Mouse (Mus musculus) hindbrain, embryonic 11.5 days (tissue): ENCODE measurements around the gene Ist1. TPM values are rescaled to one million over a fixed set of nuclear protein-coding genes. Genes with fewer than 3 reads are reported as not detected.
A peak's percentile ranks its signal among the peaks of the same experiment; 100 is the strongest.

Source experiments
- ATAC-seq: fragments of 200-750 bp; cut with Nextera tagmentation; 2 replicates; pipeline ENCODE4 v1.8.0; 2017; ENCODE audit warnings: mild to moderate bottlenecking, moderate TSS enrichment, moderate library complexity; ENCODE audit not compliant: low FRiP score
- DNase-seq: peaks from one replicate; pipeline ENCODE4 v3.0.0-alpha.2; 2015; ENCODE audit warnings: low spot score
- H3K27ac ChIP-seq: fragments of 300-500 bp; sonication (generic); 2 replicates; pipeline ENCODE4 v1.5.1; 2014; ENCODE audit warnings: mild to moderate bottlenecking, low read depth, low read length
- H3K27me3 ChIP-seq: fragments of 300-500 bp; sonication (generic); 2 replicates; pipeline ENCODE4 v1.6.1; 2014; ENCODE audit warnings: mild to moderate bottlenecking, low read length, moderate library complexity, mixed read lengths; ENCODE audit not compliant: control insufficient read depth, insufficient read depth
- H3K36me3 ChIP-seq: fragments of 300-500 bp; sonication (generic); 2 replicates; pipeline ENCODE4 v1.6.1; 2014; ENCODE audit warnings: mild to moderate bottlenecking, low read length, moderate library complexity, mixed read lengths; ENCODE audit not compliant: control insufficient read depth, insufficient read depth
- H3K4me1 ChIP-seq: fragments of 300-500 bp; sonication (generic); replicated peaks from 2 replicates; pipeline ENCODE4 v1.6.1; 2014; ENCODE audit warnings: low read length, mixed read lengths; ENCODE audit not compliant: control insufficient read depth, insufficient read depth
- H3K4me2 ChIP-seq: fragments of 300-500 bp; sonication (generic); replicated peaks from 2 replicates; pipeline ENCODE4 v1.6.1; 2014; ENCODE audit warnings: mild to moderate bottlenecking, low read depth, low read length
- H3K4me3 ChIP-seq: fragments of 300-500 bp; sonication (generic); 2 replicates; pipeline ENCODE4 v1.5.1; 2014; ENCODE audit warnings: low read depth, low read length
- H3K9ac ChIP-seq: fragments of 300-500 bp; sonication (generic); 2 replicates; pipeline ENCODE4 v1.6.1; 2014; ENCODE audit warnings: low read depth, low read length
- H3K9me3 ChIP-seq: fragments of 300-500 bp; sonication (generic); 2 replicates; pipeline ENCODE4 v1.6.1; 2016; ENCODE audit warnings: low read length; ENCODE audit not compliant: control insufficient read depth
- WGBS: fragments of 180-500 bp; shearing (Covaris S2); extraction: QIAGEN DNeasy Blood & Tissue Kit; methylation state at CpG from one replicate; pipeline ENCODE4 v1.1.7; 2014; 5-methylcytosine and 5-hydroxymethylcytosine counted together
- polyA plus RNA-seq: library from polyadenylated mRNA; unstranded; fragments of >200 nt; fragmentation: Nextera tagmentation; extraction: Ambion mirVana; gene quantifications from 2 replicates; pipeline ENCODE4 v1.2.1, GENCODE M21; 2014

The Ist1 gene
- polyA plus RNA-seq, 1 experiment from 2014 or later = 199 TPM

- 64% methylated on average over 6 of the region's 6 CpGs for WGBS
- Histone ChIP-seq H3K4me3 (no peak overlapping the region), H3K36me3 (no peaks in the 10 kb centered on the region), H3K4me1 (no peaks in the 10 kb centered on the region; the same call in 1 of the 2 replicates), H3K27me3 (no peaks in the 10 kb centered on the region), H3K27ac (no peak overlapping the region), H3K9ac (no peak overlapping the region), H3K9me3 (no peaks in the 10 kb centered on the region), H3K4me2 (peak overlapping the region; percentile 71; the same call in 1 of the 2 replicates)
- no peak for ATAC-seq
- no peak for DNase-seq
Observed at GRCm38 (mm10) chr8:109694154-109694553, 1.1 kb upstream of the Ist1 start.

- Histone ChIP-seq H3K4me2 (peak overlapping the region; percentile 47), H3K4me1 (no peaks in the 10 kb centered on the region; the same call in 1 of the 2 replicates), H3K27ac (peak overlapping the region; percentile 81), H3K27me3 (no peaks in the 10 kb centered on the region), H3K9ac (peak overlapping the region; percentile 97), H3K4me3 (peak overlapping the region; percentile 99), H3K9me3 (no peaks in the 10 kb centered on the region), H3K36me3 (no peaks in the 10 kb centered on the region)
- under 1% methylated on average over 38 of the region's 38 CpGs for WGBS
- ATAC-seq (peak; percentile 75), DNase-seq (no peak)
Observed at GRCm38 (mm10) chr8:109692443-109693145, 466 bp downstream of the Ist1 start.

- Histone ChIP-seq H3K27me3 (no peaks in the 10 kb centered on the region), H3K4me2 (peak overlapping the region; percentile 47), H3K36me3 (no peaks in the 10 kb centered on the region), H3K4me3 (peak overlapping the region; percentile 99), H3K9me3 (no peaks in the 10 kb centered on the region), H3K9ac (peak overlapping the region; percentile 97), H3K4me1 (no peaks in the 10 kb centered on the region; the same call in 1 of the 2 replicates), H3K27ac (no peak overlapping the region)
- 65% methylated on average over 5 of the region's 5 CpGs for WGBS
- DNase-seq (peak; percentile 51), ATAC-seq (no peak)
Observed at GRCm38 (mm10) chr8:109691769-109692168, 1.3 kb downstream of the Ist1 start.

GRCm38 (mm10) chr8:109687248-109687647, 5.8 kb downstream of the Ist1 start:
- WGBS = 91% methylated on average over 5 of the region's 5 CpGs
- ATAC-seq = no peak
- no peak for DNase-seq

GRCm38 (mm10) chr8:109682120-109682519, 10.9 kb downstream of the Ist1 start:
- no peak overlapping the region for H3K4me3 ChIP-seq
- 95% methylated on average over 5 of the region's 5 CpGs for WGBS
- DNase-seq (no peak), ATAC-seq (no peak)
- H3K4me2 ChIP-seq = no peak overlapping the region
- H3K36me3 ChIP-seq = 0 out of 2 replicates have a peak, but pooled peaks cover 8% of the 10 kb centered on the region
- H3K9me3 ChIP-seq = no peaks in the 10 kb centered on the region
- H3K27ac ChIP-seq = no peak overlapping the region
- no peaks in the 10 kb centered on the region for H3K4me1 ChIP-seq
- no peak overlapping the region for H3K9ac ChIP-seq
- H3K27me3 ChIP-seq = no peaks in the 10 kb centered on the region

More at GRCm38 (mm10) chr8:109687248-109687647, 5.8 kb downstream of the Ist1 start:
- H3K4me1 ChIP-seq = no peaks in the 10 kb centered on the region; the same call in 1 of the 2 replicates
- H3K27me3 ChIP-seq = no peaks in the 10 kb centered on the region
- no peak overlapping the region for H3K4me3 ChIP-seq
- no peak overlapping the region for H3K4me2 ChIP-seq
- H3K9ac ChIP-seq = no peak overlapping the region
- no peak overlapping the region for H3K27ac ChIP-seq
- H3K36me3 ChIP-seq = 0 out of 2 replicates have a peak, but pooled peaks cover 5% of the 10 kb centered on the region
- H3K9me3 ChIP-seq = no peaks in the 10 kb centered on the region

- no peak overlapping the region for H3K4me3 ChIP-seq
- no peak overlapping the region for H3K27ac ChIP-seq
- WGBS = 93% methylated on average over 3 of the region's 3 CpGs
- no peaks in the 10 kb centered on the region for H3K4me1 ChIP-seq
- H3K4me2 ChIP-seq = no peak overlapping the region
- H3K9me3 ChIP-seq = no peaks in the 10 kb centered on the region
- ATAC-seq = no peak
- 0 out of 2 replicates have a peak, but pooled peaks cover 8% of the 10 kb centered on the region for H3K36me3 ChIP-seq
- no peaks in the 10 kb centered on the region for H3K27me3 ChIP-seq
- H3K9ac ChIP-seq = no peak overlapping the region
- DNase-seq = no peak
Observed at GRCm38 (mm10) chr8:109681535-109681934, 11.5 kb downstream of the Ist1 start.

GRCm38 (mm10) chr8:109675896-109676643, 17.0 kb downstream of the Ist1 start:
- no peak overlapping the region for H3K27ac ChIP-seq
- WGBS = 94% methylated on average over 9 of the region's 9 CpGs
- H3K4me2 ChIP-seq = no peak overlapping the region
- H3K4me3 ChIP-seq = no peak overlapping the region
- ATAC-seq (no peak), DNase-seq (no peak)
- no peaks in the 10 kb centered on the region for H3K27me3 ChIP-seq
- peaks cover 20% of the 10 kb centered on the region for H3K36me3 ChIP-seq
- no peaks in the 10 kb centered on the region for H3K4me1 ChIP-seq
- H3K9me3 ChIP-seq = no peaks in the 10 kb centered on the region
- H3K9ac ChIP-seq = no peak overlapping the region

- Histone ChIP-seq H3K4me1 (no peaks in the 10 kb centered on the region), H3K9ac (no peak overlapping the region), H3K36me3 (peaks cover 18% of the 10 kb centered on the region), H3K27ac (no peak overlapping the region), H3K9me3 (no peaks in the 10 kb centered on the region), H3K4me2 (no peak overlapping the region), H3K4me3 (no peak overlapping the region), H3K27me3 (no peaks in the 10 kb centered on the region)
- ATAC-seq (no peak), DNase-seq (no peak)
- 86% methylated on average over 2 of the region's 2 CpGs for whole genome bisulfite sequencing
Observed at GRCm38 (mm10) chr8:109673596-109673995, 19.5 kb downstream of the Ist1 start.
